Mouse (Mus musculus) hindlimb bud, embryonic 11.5 days (tissue): ENCODE measurements around the gene Ndufb10.

ENCODE experiments used
- DNase-seq: peaks from one replicate; pipeline ENCODE4 v3.0.0-alpha.2; 2012; ENCODE audit warnings: low read depth, low spot score; ENCODE audit errors: extremely low spot score

Gene Ndufb10

GRCm38 (mm10) chr17:24724184-24724583 lies at the start of gene Ndufb10:
Gene Ndufb10, minus strand, starts transcription at chr17:24724478.
- peak; percentile 90 for DNase-seq

GRCm38 (mm10) chr17:24773241-24773640 lies 49.0 kb upstream of the Ndufb10 start:
- no peak for DNase-seq

GRCm38 (mm10) chr17:24769146-24769545 lies 44.9 kb upstream of the Ndufb10 start:
- no peak for DNase-seq

- DNase-seq = no peak
Observed at GRCm38 (mm10) chr17:24766266-24766875, 42.1 kb upstream of the Ndufb10 start.

- no peak for DNase-seq
Observed at GRCm38 (mm10) chr17:24765016-24765905, 41.0 kb upstream of the Ndufb10 start.

GRCm38 (mm10) chr17:24761121-24761520 lies 36.8 kb upstream of the Ndufb10 start:
- no peak for DNase-seq

GRCm38 (mm10) chr17:24757394-24757793 lies 33.1 kb upstream of the Ndufb10 start:
- no peak for DNase-seq

GRCm38 (mm10) chr17:24752415-24753394 lies 28.4 kb upstream of the Ndufb10 start, which contains the start of gene Hs3st6:
Gene Hs3st6, plus strand, starts transcription at chr17:24752988.
- no peak for DNase-seq

GRCm38 (mm10) chr17:24751528-24751927 lies 27.2 kb upstream of the Ndufb10 start:
- DNase-seq = no peak

GRCm38 (mm10) chr17:24746986-24747385 lies 22.7 kb upstream of the Ndufb10 start:
- DNase-seq = no peak

- peak; percentile 89 for DNase-seq
Observed at GRCm38 (mm10) chr17:24745526-24746497, 21.5 kb upstream of the Ndufb10 start.

- no peak for DNase-seq
Observed at GRCm38 (mm10) chr17:24744381-24744780, 20.1 kb upstream of the Ndufb10 start.

- no peak for DNase-seq
Observed at GRCm38 (mm10) chr17:24743896-24744295, 19.6 kb upstream of the Ndufb10 start.

GRCm38 (mm10) chr17:24742307-24742706 lies 18.0 kb upstream of the Ndufb10 start:
- no peak for DNase-seq

- DNase-seq = no peak
Observed at GRCm38 (mm10) chr17:24739926-24740325, 15.6 kb upstream of the Ndufb10 start.

- no peak for DNase-seq
Observed at GRCm38 (mm10) chr17:24738238-24738637, 14.0 kb upstream of the Ndufb10 start.

GRCm38 (mm10) chr17:24737135-24737810 lies 13.0 kb upstream of the Ndufb10 start:
- no peak for DNase-seq

- peak; percentile 74 for DNase-seq
Observed at GRCm38 (mm10) chr17:24736330-24737051, 12.2 kb upstream of the Ndufb10 start, which contains the start of gene Msrb1. Gene Msrb1, plus strand, starts transcription at chr17:24736642.
